Comparison of ENCODE assay signal across 8 mouse cellular contexts in the genomic region with DNA sequence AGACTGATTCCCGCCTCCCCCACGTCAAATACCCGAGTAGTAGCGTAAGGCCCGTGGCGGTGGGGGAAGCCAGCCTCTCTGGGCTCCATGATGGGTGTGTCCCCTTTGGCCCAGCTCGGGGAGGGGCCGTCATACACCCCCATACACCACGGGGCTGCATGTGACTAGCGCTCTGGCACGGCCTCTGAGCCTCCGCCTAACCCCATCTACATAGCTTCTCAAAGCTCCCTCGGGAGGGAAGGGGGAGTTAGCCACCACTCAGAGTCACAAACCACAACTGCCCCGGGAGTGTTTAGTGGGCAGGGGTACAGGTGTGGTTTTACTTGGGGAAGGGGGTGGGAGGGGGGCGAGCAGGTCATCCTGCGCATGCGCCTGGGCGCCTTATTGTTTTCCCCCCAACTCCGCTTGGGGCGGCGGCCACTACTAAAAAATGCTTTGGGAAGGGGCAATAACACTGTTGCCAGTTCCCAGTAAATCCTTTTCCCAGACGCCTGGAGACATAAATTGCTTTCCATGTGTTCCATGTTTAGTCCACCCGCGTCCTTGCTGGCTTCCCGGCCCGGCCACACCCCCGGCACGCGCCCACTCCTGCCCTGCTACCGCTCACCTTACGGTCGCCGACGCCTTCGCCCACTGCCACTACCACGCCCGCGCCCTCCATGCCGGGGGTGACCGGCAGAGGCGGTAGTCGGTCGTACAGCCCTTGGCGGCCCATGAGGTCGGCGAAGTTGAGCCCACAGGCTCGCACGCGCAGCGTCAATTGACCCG. TPM values are rescaled to one million over a fixed set of nuclear protein-coding genes. Genes with fewer than 3 reads are reported as not detected.
A peak's percentile ranks its signal among the peaks of the same experiment; 100 is the strongest.
DNase-seq lines count a peak whose midpoint lies in the region; ATAC-seq and TF ChIP-seq lines count a peak whose summit lies in the region.

No protein-coding gene starts in this region.

- peak overlapping the region; percentile 76 for H3K27ac ChIP-seq in embryonic fibroblast, embryonic 13.5 days (ENCODE audit: insufficient read depth, low read length)
- H3K27ac ChIP-seq in heart, postnatal 0 days (ENCODE audit: low read depth), result peak overlapping the region; percentile 70
- peak overlapping the region; percentile 6; the same call in 1 of the 2 replicates for H3K27ac ChIP-seq in spleen, adult 2 months (ENCODE audit: insufficient read depth, low read length)

- H3K9me3 ChIP-seq in heart, postnatal 0 days (replicated peaks; ENCODE audit: control insufficient read depth, low read length), result no peaks in the 10 kb centered on the region

- under 1% methylated on average over 51 of the region's 51 CpGs for WGBS in heart, postnatal 0 days
- WGBS in spleen, adult 2 months, result 1% methylated on average over 51 of the region's 51 CpGs

- H3K4me3 ChIP-seq in embryonic fibroblast, embryonic 13.5 days (ENCODE audit: insufficient read depth, low read length), result peak overlapping the region; percentile 57
- peak overlapping the region; percentile 73 for H3K4me3 ChIP-seq in heart, postnatal 0 days (ENCODE audit: low read depth, low read length)
- H3K4me3 ChIP-seq in spleen, adult 2 months (ENCODE audit: extremely low read depth, insufficient read depth, insufficient read length), result peak overlapping the region; percentile 92

- DNase-seq in CD4-positive, CD25-positive, alpha-beta regulatory T cell, adult 2 months (ENCODE audit: low read depth, low spot score), result peak; percentile 70
- DNase-seq in ZHBTc4 (ENCODE audit: low read depth, low spot score), result peak; percentile 88
- peak; percentile 51 for DNase-seq in heart, postnatal 0 days (ENCODE audit: low spot score)
- DNase-seq in kidney, postnatal 25 days, result peak; percentile 53 to 81
- peak in 1 of 2 experiments; percentile 31 for DNase-seq in spleen, adult 2 months (ENCODE audit: low read depth in 1 of 2, low spot score in 2 of 2)
- no peak for DNase-seq in frontal cortex, postnatal 25 days (ENCODE audit: low spot score in 2 of 2)

- peak; percentile 54 for TF ChIP-seq POLR2A in embryonic fibroblast, embryonic 13.5 days (IDR thresholded peaks at IDR 0.05; ENCODE audit: low read depth, low read length)
- TF ChIP-seq POLR2A in spleen, adult 2 months (IDR thresholded peaks at IDR 0.05; ENCODE audit: low read depth, low read length), result no peak

- peak; percentile 56 for ATAC-seq in heart, postnatal 0 days (ENCODE audit: insufficient read depth, low read depth)
- peak; percentile 18; the same call in 1 of the 2 replicates for ATAC-seq in megakaryocyte progenitor cell, adult 5-6 weeks (replicated peaks; ENCODE audit: poor library complexity)

- H3K4me2 ChIP-seq in heart, postnatal 0 days (ENCODE audit: low read depth, low read length), result peak overlapping the region; percentile 89

- peak overlapping the region; percentile 62 for H3K9ac ChIP-seq in heart, postnatal 0 days (replicated peaks; ENCODE audit: low read depth, low read length)

- 0 out of 2 replicates have a peak, but pooled peaks cover 10% of the 10 kb centered on the region for H3K4me1 ChIP-seq in embryonic fibroblast, embryonic 13.5 days (ENCODE audit: control insufficient read depth, insufficient read depth, low read length)
- 0 out of 2 replicates have a peak, but pooled peaks cover 6% of the 10 kb centered on the region for H3K4me1 ChIP-seq in heart, postnatal 0 days (ENCODE audit: control insufficient read depth, insufficient read depth)
- H3K4me1 ChIP-seq in spleen, adult 2 months (ENCODE audit: control insufficient read depth, insufficient read depth, insufficient read length), result peaks cover 12% of the 10 kb centered on the region

- TF ChIP-seq EP300 in heart, postnatal 0 days (IDR thresholded peaks at IDR 0.05; ENCODE audit: low read depth), result no peak

- H3K36me3 ChIP-seq in heart, postnatal 0 days (replicated peaks; ENCODE audit: control insufficient read depth, insufficient read depth, low read length), result peaks cover 26% of the 10 kb centered on the region
- peaks cover 2% of the 10 kb centered on the region; the same call in 1 of the 2 replicates for H3K36me3 ChIP-seq in spleen, adult 2 months (ENCODE audit: control insufficient read depth, insufficient read depth, low read length)

- no peak for TF ChIP-seq CTCF in embryonic fibroblast, embryonic 13.5 days (IDR thresholded peaks at IDR 0.05; ENCODE audit: borderline replicate concordance, insufficient read depth, low read length)
- peak; percentile 17; the same call in 1 of the 2 replicates for TF ChIP-seq CTCF in heart, postnatal 0 days (IDR thresholded peaks at IDR 0.05; ENCODE audit: low read depth)
- TF ChIP-seq CTCF in spleen, adult 2 months (IDR thresholded peaks at IDR 0.05; ENCODE audit: extremely low read depth, insufficient read depth, insufficient read length, insufficient replicate concordance), result no peak

- H3K27me3 ChIP-seq in heart, postnatal 0 days (ENCODE audit: control insufficient read depth, insufficient read depth, low read length), result no peaks in the 10 kb centered on the region
- H3K27me3 ChIP-seq in spleen, adult 2 months (ENCODE audit: control insufficient read depth, insufficient read depth, low read length), result peaks cover 5% of the 10 kb centered on the region

RNA-seq across cellular contexts. Expression of a gene that starts 0.5 kb away (rescaled TPM):
- 9.5 and 11.2 TPM in 2 replicates for polyA plus RNA-seq in embryonic fibroblast, embryonic 13.5 days (2011; ENCODE audit: insufficient read length, low read depth, missing spikeins)
- total RNA-seq in heart, postnatal 0 days (2014; rRNA removed; ENCODE audit: low replicate concordance), result 4.9 and 6.1 TPM in 2 replicates
- polyA plus RNA-seq in heart, postnatal 0 days (2015; fragmentation: Nextera tagmentation; extraction: Ambion mirVana), result 5.1 and 5.7 TPM in 2 replicates
- 2.0 and 3.9 TPM in 2 replicates for total RNA-seq in megakaryocyte progenitor cell, adult 5-6 weeks (2015)
- total RNA-seq in megakaryocyte progenitor cell, adult 5-6 weeks (2017), result 1.00 and 3.9 TPM in 2 replicates
- polyA plus RNA-seq in spleen, adult 2 months (2012; rRNA removed), result 2.4 and 3.2 TPM in 2 replicates

RNA-seq across cellular contexts. Expression of a gene that starts 0.7 kb away (rescaled TPM):
- 218 and 264 TPM in 2 replicates for polyA plus RNA-seq in embryonic fibroblast, embryonic 13.5 days (2011; ENCODE audit: insufficient read length, low read depth, missing spikeins)
- 82.0 and 84.2 TPM in 2 replicates for total RNA-seq in heart, postnatal 0 days (2014; rRNA removed; ENCODE audit: low replicate concordance)
- polyA plus RNA-seq in heart, postnatal 0 days (2015; fragmentation: Nextera tagmentation; extraction: Ambion mirVana), result 19.5 and 19.7 TPM in 2 replicates
- total RNA-seq in megakaryocyte progenitor cell, adult 5-6 weeks (2015), result 83.6 and 92.8 TPM in 2 replicates
- 47.9 and 50.0 TPM in 2 replicates for total RNA-seq in megakaryocyte progenitor cell, adult 5-6 weeks (2017)
- 56.9 and 59.6 TPM in 2 replicates for polyA plus RNA-seq in spleen, adult 2 months (2012; rRNA removed)

RNA-seq across cellular contexts. Expression of a gene that starts 17.1 kb away (rescaled TPM):
- polyA plus RNA-seq in embryonic fibroblast, embryonic 13.5 days (2011; ENCODE audit: insufficient read length, low read depth, missing spikeins), result 24.3 and 24.7 TPM in 2 replicates
- total RNA-seq in heart, postnatal 0 days (2014; rRNA removed; ENCODE audit: low replicate concordance), result 26.3 and 28.9 TPM in 2 replicates
- polyA plus RNA-seq in heart, postnatal 0 days (2015; fragmentation: Nextera tagmentation; extraction: Ambion mirVana), result 23.9 and 24.2 TPM in 2 replicates
- 27.2 and 31.7 TPM in 2 replicates for total RNA-seq in megakaryocyte progenitor cell, adult 5-6 weeks (2015)
- total RNA-seq in megakaryocyte progenitor cell, adult 5-6 weeks (2017), result 31.1 and 32.6 TPM in 2 replicates
- 44.3 and 53.1 TPM in 2 replicates for polyA plus RNA-seq in spleen, adult 2 months (2012; rRNA removed)

RNA-seq across cellular contexts. Expression of a gene that starts 23.2 kb away (rescaled TPM):
- polyA plus RNA-seq in embryonic fibroblast, embryonic 13.5 days (2011; ENCODE audit: insufficient read length, low read depth, missing spikeins), result 668 and 702 TPM in 2 replicates
- total RNA-seq in heart, postnatal 0 days (2014; rRNA removed; ENCODE audit: low replicate concordance), result 796 and 938 TPM in 2 replicates
- polyA plus RNA-seq in heart, postnatal 0 days (2015; fragmentation: Nextera tagmentation; extraction: Ambion mirVana), result 242 and 248 TPM in 2 replicates
- total RNA-seq in megakaryocyte progenitor cell, adult 5-6 weeks (2015), result 500 and 587 TPM in 2 replicates
- total RNA-seq in megakaryocyte progenitor cell, adult 5-6 weeks (2017), result 3,389 and 3,728 TPM in 2 replicates
- 430 and 509 TPM in 2 replicates for polyA plus RNA-seq in spleen, adult 2 months (2012; rRNA removed)

RNA-seq across cellular contexts. Expression of a gene that starts 40.2 kb away (rescaled TPM):
- polyA plus RNA-seq in embryonic fibroblast, embryonic 13.5 days (2011; ENCODE audit: insufficient read length, low read depth, missing spikeins), result 14.6 and 27.7 TPM in 2 replicates
- 32.8 and 40.7 TPM in 2 replicates for total RNA-seq in heart, postnatal 0 days (2014; rRNA removed; ENCODE audit: low replicate concordance)
- polyA plus RNA-seq in heart, postnatal 0 days (2015; fragmentation: Nextera tagmentation; extraction: Ambion mirVana), result 86.9 and 93.5 TPM in 2 replicates
- 0.17 and 0.42 TPM in 2 replicates for total RNA-seq in megakaryocyte progenitor cell, adult 5-6 weeks (2015)
- 0.71 and 4.1 TPM in 2 replicates for total RNA-seq in megakaryocyte progenitor cell, adult 5-6 weeks (2017)
- polyA plus RNA-seq in spleen, adult 2 months (2012; rRNA removed), result 1.1 TPM in 2 replicates

Comparison
In these comparisons a context has a peak if more than half of its experiments do, and no peak if none do; other contexts are left out.
1. DNase-seq: peak in CD4-positive, CD25-positive, alpha-beta regulatory T cell, adult 2 months (single experiment), ZHBTc4 (single experiment), heart, postnatal 0 days (single experiment) and kidney, postnatal 25 days (2 of 2); none in frontal cortex, postnatal 25 days (0 of 2).
2. H3K27ac ChIP-seq: peak in every context shown above with its lines; median percentile 76 in embryonic fibroblast, embryonic 13.5 days; 70 in heart, postnatal 0 days; 6 in spleen, adult 2 months.
3. Peak in every context shown above with its lines, with median percentiles within 50 percentile points of each other: H3K4me3 ChIP-seq.